Mouse (Mus musculus): ENCODE results near the gene Fgfr2. TPM values are rescaled to one million over a fixed set of nuclear protein-coding genes. Genes with fewer than 3 reads are reported as not detected.

The Fgfr2 gene
- polyA plus RNA-seq, 1 experiment from 2014 or later, result 104 TPM

- Histone ChIP-seq H3K36me3 (no peaks in the 10 kb centered on the region), H3K4me3 (replicated peaks) (no peak overlapping the region), H3K9me3 (no peaks in the 10 kb centered on the region), H3K4me2 (no peak overlapping the region), H3K27ac (no peak overlapping the region), H3K27me3 (replicated peaks) (no peaks in the 10 kb centered on the region), H3K4me1 (0 out of 2 replicates have a peak, but pooled peaks cover 17% of the 10 kb centered on the region), H3K9ac (no peak overlapping the region)
- WGBS, result 33% methylated on average over 8 of the region's 8 CpGs
- ATAC-seq (ENCODE audit: insufficient read depth, low FRiP score, low read depth), result peak; percentile 9; the same call in 1 of the 2 replicates
These were observed 738.3 kb downstream of the Fgfr2 start for GRCm38 (mm10) chr7:132384736-132385455.

GRCm38 (mm10) chr7:132380634-132381336, 742.4 kb downstream of the Fgfr2 start:
- no peak for ATAC-seq (ENCODE audit: insufficient read depth, low FRiP score, low read depth)
- 37% methylated on average over 1 of the region's 1 CpGs for WGBS

GRCm38 (mm10) chr7:132377913-132378312, 745.2 kb downstream of the Fgfr2 start:
- Histone ChIP-seq H3K36me3 (no peaks in the 10 kb centered on the region), H3K27ac (no peak overlapping the region), H3K9me3 (no peaks in the 10 kb centered on the region), H3K4me3 (replicated peaks) (no peak overlapping the region), H3K4me1 (peaks cover 8% of the 10 kb centered on the region; the same call in 1 of the 2 replicates), H3K9ac (no peak overlapping the region), H3K27me3 (replicated peaks) (no peaks in the 10 kb centered on the region), H3K4me2 (no peak overlapping the region)
- WGBS, result 68% methylated on average over 6 of the region's 6 CpGs
- ATAC-seq (ENCODE audit: insufficient read depth, low FRiP score, low read depth), result no peak

More at GRCm38 (mm10) chr7:132380634-132381336, 742.4 kb downstream of the Fgfr2 start:
- Histone ChIP-seq H3K27me3 (replicated peaks) (no peaks in the 10 kb centered on the region), H3K4me2 (no peak overlapping the region), H3K9me3 (no peaks in the 10 kb centered on the region), H3K4me3 (replicated peaks) (no peak overlapping the region), H3K4me1 (0 out of 2 replicates have a peak, but pooled peaks cover 7% of the 10 kb centered on the region), H3K9ac (no peak overlapping the region), H3K36me3 (no peaks in the 10 kb centered on the region), H3K27ac (no peak overlapping the region)

- H3K4me2 ChIP-seq, result peak overlapping the region; percentile 21; the same call in 1 of the 2 replicates
- H3K27ac ChIP-seq, result 0 out of 2 replicates have a peak overlapping the region, but pooled peaks have one; percentile 26
- H3K9ac ChIP-seq, result no peak overlapping the region
- H3K4me3 ChIP-seq (replicated peaks), result no peak overlapping the region
- WGBS, result 53% methylated on average over 10 of the region's 10 CpGs
- no peaks in the 10 kb centered on the region for H3K27me3 ChIP-seq (replicated peaks)
- H3K36me3 ChIP-seq, result no peaks in the 10 kb centered on the region
- peaks cover 11% of the 10 kb centered on the region; the same call in 1 of the 2 replicates for H3K4me1 ChIP-seq
- no peak for ATAC-seq (ENCODE audit: insufficient read depth, low FRiP score, low read depth)
- no peaks in the 10 kb centered on the region for H3K9me3 ChIP-seq
These were observed 749.4 kb downstream of the Fgfr2 start for GRCm38 (mm10) chr7:132373594-132374378.

GRCm38 (mm10) chr7:132372752-132373513, 750.2 kb downstream of the Fgfr2 start:
- Histone ChIP-seq H3K4me3 (replicated peaks) (no peak overlapping the region), H3K9me3 (no peaks in the 10 kb centered on the region), H3K36me3 (no peaks in the 10 kb centered on the region), H3K4me2 (no peak overlapping the region; the same call in 1 of the 2 replicates), H3K27me3 (replicated peaks) (no peaks in the 10 kb centered on the region), H3K4me1 (peaks cover 11% of the 10 kb centered on the region; the same call in 1 of the 2 replicates), H3K9ac (no peak overlapping the region), H3K27ac (no peak overlapping the region)
- no peak for ATAC-seq (ENCODE audit: insufficient read depth, low FRiP score, low read depth)
- 41% methylated on average over 17 of the region's 17 CpGs for WGBS

- Histone ChIP-seq H3K27ac (no peak overlapping the region), H3K4me2 (no peak overlapping the region), H3K27me3 (replicated peaks) (no peaks in the 10 kb centered on the region), H3K9me3 (no peaks in the 10 kb centered on the region), H3K4me3 (replicated peaks) (no peak overlapping the region), H3K9ac (no peak overlapping the region), H3K4me1 (peaks cover 11% of the 10 kb centered on the region; the same call in 1 of the 2 replicates), H3K36me3 (no peaks in the 10 kb centered on the region)
- 82% methylated on average over 1 of the region's 1 CpGs for WGBS
- ATAC-seq (ENCODE audit: insufficient read depth, low FRiP score, low read depth), result no peak
These were observed 751.3 kb downstream of the Fgfr2 start for GRCm38 (mm10) chr7:132371832-132372231.

- Histone ChIP-seq H3K4me3 (replicated peaks) (no peak overlapping the region), H3K4me2 (no peak overlapping the region), H3K4me1 (peaks cover 11% of the 10 kb centered on the region; the same call in 1 of the 2 replicates), H3K27ac (no peak overlapping the region), H3K36me3 (no peaks in the 10 kb centered on the region), H3K9ac (no peak overlapping the region), H3K27me3 (replicated peaks) (no peaks in the 10 kb centered on the region), H3K9me3 (no peaks in the 10 kb centered on the region)
- no peak for ATAC-seq (ENCODE audit: insufficient read depth, low FRiP score, low read depth)
- 69% methylated on average over 2 of the region's 2 CpGs for WGBS
These were observed 753.4 kb downstream of the Fgfr2 start for GRCm38 (mm10) chr7:132369784-132370183.

GRCm38 (mm10) chr7:132368859-132369258, 754.3 kb downstream of the Fgfr2 start:
- peaks cover 11% of the 10 kb centered on the region; the same call in 1 of the 2 replicates for H3K4me1 ChIP-seq
- no peak overlapping the region; the same call in 1 of the 2 replicates for H3K27ac ChIP-seq
- H3K9me3 ChIP-seq, result no peaks in the 10 kb centered on the region
- H3K27me3 ChIP-seq (replicated peaks), result no peaks in the 10 kb centered on the region
- 57% methylated on average over 6 of the region's 6 CpGs for WGBS
- no peak overlapping the region for H3K4me3 ChIP-seq (replicated peaks)
- no peaks in the 10 kb centered on the region for H3K36me3 ChIP-seq
- no peak for ATAC-seq (ENCODE audit: insufficient read depth, low FRiP score, low read depth)
- H3K9ac ChIP-seq, result no peak overlapping the region
- H3K4me2 ChIP-seq, result no peak overlapping the region

- WGBS, result 69% methylated on average over 3 of the region's 3 CpGs
These were observed 755.8 kb downstream of the Fgfr2 start for GRCm38 (mm10) chr7:132367344-132367743.

GRCm38 (mm10) chr7:132365703-132366384, 757.3 kb downstream of the Fgfr2 start:
- Histone ChIP-seq H3K4me3 (replicated peaks) (no peak overlapping the region), H3K9ac (no peak overlapping the region), H3K4me2 (no peak overlapping the region), H3K27me3 (replicated peaks) (no peaks in the 10 kb centered on the region), H3K27ac (no peak overlapping the region), H3K4me1 (no peaks in the 10 kb centered on the region), H3K9me3 (no peaks in the 10 kb centered on the region), H3K36me3 (no peaks in the 10 kb centered on the region)
- ATAC-seq (ENCODE audit: insufficient read depth, low FRiP score, low read depth), result no peak
- 71% methylated on average over 5 of the region's 5 CpGs for WGBS

More at GRCm38 (mm10) chr7:132367344-132367743, 755.8 kb downstream of the Fgfr2 start:
- H3K4me1 ChIP-seq, result no peaks in the 10 kb centered on the region
- H3K4me3 ChIP-seq (replicated peaks), result no peak overlapping the region
- ATAC-seq (ENCODE audit: insufficient read depth, low FRiP score, low read depth), result no peak
- no peaks in the 10 kb centered on the region for H3K36me3 ChIP-seq
- no peak overlapping the region for H3K27ac ChIP-seq
- H3K27me3 ChIP-seq (replicated peaks), result no peaks in the 10 kb centered on the region
- H3K9ac ChIP-seq, result no peak overlapping the region
- H3K9me3 ChIP-seq, result no peaks in the 10 kb centered on the region
- H3K4me2 ChIP-seq, result no peak overlapping the region
